Mouse (Mus musculus): ENCODE results near the gene Ptpn11. TPM values are rescaled to one million over a fixed set of nuclear protein-coding genes. Genes with fewer than 3 reads are reported as not detected.
"Not testable (repeated sequence)": the region's sequence is repeated elsewhere in the genome, so short reads cannot be mapped to it uniquely, and the experiment has no call there.

Gene Ptpn11
- polyA plus RNA-seq (2016; fragmentation: Nextera tagmentation; extraction: Ambion mirVana): 23.5 and 23.9 TPM in 2 replicates

DNA sequence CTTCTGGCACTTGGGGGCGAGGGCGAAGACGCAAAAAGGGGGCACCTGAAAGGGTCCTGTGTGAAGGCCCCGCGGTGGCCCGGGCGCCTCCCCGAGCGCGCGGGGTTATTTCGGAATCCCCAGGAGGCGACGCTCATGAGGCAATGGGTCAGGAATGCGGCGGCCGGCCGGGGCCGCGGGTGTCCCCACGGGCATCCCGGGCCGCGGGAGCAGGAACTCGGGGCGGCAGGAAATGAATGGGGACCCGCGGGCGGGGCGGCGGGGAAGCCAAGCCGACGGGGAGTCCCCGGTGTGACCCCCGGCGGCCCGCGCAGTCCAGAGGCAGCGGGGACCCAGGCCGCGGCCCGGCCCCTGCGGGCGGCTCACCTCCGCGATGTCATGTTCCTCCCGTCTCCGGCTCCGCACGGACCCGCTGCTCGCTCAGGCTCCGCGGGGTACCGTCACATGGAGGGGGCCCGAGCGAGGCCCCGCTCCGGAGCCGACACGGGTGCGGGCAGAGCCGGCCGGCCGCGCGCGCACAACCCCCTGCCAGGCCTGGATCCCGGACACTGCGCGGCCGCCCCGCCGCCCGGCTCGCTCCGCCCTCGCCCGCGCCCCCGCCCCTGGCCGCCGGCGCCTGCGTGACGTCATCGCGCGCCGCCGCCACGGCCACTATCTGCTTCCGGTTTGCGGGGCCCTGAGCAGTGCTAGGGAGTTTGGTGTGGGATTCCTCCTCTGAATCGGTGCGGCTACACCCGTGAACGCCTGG, at the start of gene Ptpn11:
Gene Ptpn11, minus strand, starts transcription at position 562 of the 748 bp plus-strand sequence.
- Histone ChIP-seq H3K36me3 (no peaks in the 10 kb centered on the region), H3K4me1 (peaks cover 47% of the 10 kb centered on the region), H3K4me3 (peak within 1 kb of the TSS; percentile 95), H3K9me3 (replicated peaks) (no peaks in the 10 kb centered on the region), H3K27ac (replicated peaks) (peak within 1 kb of the TSS; percentile 97), H3K27me3 (ENCODE audit: low read depth, poor library complexity, severe bottlenecking) (no peaks in the 10 kb centered on the region)
- DNase-seq (ENCODE audit: low spot score): peak; percentile 87
- under 1% methylated on average over 98 of the region's 98 CpGs for whole genome bisulfite sequencing

DNA sequence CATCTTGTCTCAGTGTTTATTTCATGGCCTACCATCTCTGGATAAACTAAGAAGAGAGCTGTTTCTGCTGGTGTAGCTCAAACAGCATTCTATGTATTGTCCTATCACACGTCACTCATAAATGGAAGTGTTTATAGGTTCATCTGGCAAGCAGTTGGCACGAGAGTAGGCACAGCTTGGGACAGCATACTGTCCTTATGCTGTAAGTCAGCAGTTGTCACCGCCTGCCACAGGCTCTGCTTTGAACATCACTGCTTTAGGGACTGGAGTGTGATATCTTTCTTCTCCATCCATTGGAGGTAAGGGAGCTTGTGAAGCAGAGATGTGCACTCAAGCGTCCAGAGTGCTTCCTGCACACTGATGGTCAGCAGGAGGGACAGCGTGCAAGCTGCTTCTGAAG, 48.6 kb upstream of the Ptpn11 start:
- Histone ChIP-seq H3K9me3 (replicated peaks) (0 out of 2 replicates have a peak, but pooled peaks cover under 1% of the 10 kb centered on the region), H3K4me1 (no peaks in the 10 kb centered on the region), H3K36me3 (peaks cover 4% of the 10 kb centered on the region), H3K27ac (replicated peaks) (no peak overlapping the region), H3K27me3 (ENCODE audit: low read depth, poor library complexity, severe bottlenecking) (no peaks in the 10 kb centered on the region), H3K4me3 (no peak overlapping the region)
- WGBS: 84% methylated on average over 5 of the region's 5 CpGs
- no peak for DNase-seq (ENCODE audit: low spot score)

DNA sequence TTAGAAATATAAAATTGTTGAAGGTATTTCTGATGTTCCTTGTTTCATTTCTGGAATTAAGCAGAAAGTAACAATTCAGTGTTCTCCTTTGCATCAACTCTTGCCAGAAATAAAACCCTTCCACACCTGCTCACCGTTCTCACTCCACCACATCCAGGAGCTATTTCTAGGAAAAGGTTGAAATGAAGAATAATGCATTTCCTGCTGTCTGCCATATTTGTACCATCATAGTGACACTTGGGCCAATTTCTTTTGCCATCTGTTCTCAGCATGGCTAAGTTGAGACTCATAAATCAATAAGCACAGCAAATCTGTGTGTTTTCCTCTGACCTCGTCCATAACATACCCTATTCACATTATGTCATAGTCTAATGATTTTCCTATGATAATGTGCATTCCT, 47.0 kb upstream of the Ptpn11 start:
- peaks cover 6% of the 10 kb centered on the region for H3K36me3 ChIP-seq
- H3K4me1 ChIP-seq: no peaks in the 10 kb centered on the region
- no peak overlapping the region for H3K4me3 ChIP-seq
- H3K27me3 ChIP-seq (ENCODE audit: low read depth, poor library complexity, severe bottlenecking): no peaks in the 10 kb centered on the region
- 0 out of 2 replicates have a peak, but pooled peaks cover 3% of the 10 kb centered on the region for H3K9me3 ChIP-seq (replicated peaks)
- DNase-seq (ENCODE audit: low spot score): no peak
- H3K27ac ChIP-seq (replicated peaks): no peak overlapping the region
- 93% methylated on average over 2 of the region's 2 CpGs for WGBS

DNA sequence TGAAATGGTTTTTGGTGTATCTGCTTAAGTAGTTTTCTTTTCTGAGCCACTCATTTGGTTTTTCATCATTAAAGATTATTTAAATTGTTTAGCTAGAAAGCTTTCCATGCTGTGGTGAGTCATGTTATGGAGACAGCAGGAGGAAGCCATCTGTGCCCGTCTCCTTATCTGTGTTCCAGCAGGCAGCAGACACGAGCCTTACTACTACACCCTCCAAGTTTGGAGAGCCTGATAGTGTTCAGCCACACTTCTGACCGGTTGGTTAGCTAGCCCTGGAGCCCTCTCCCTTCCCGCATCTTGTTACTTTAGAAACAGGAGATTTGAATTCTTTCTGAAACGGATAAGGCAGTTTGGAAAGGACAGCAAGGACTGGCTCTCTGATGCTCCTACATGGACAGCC, 45.0 kb upstream of the Ptpn11 start:
- no peak for DNase-seq (ENCODE audit: low spot score)
- Histone ChIP-seq H3K4me3 (no peak overlapping the region), H3K27ac (replicated peaks) (no peak overlapping the region), H3K36me3 (peaks cover 7% of the 10 kb centered on the region), H3K4me1 (no peaks in the 10 kb centered on the region), H3K27me3 (ENCODE audit: low read depth, poor library complexity, severe bottlenecking) (no peaks in the 10 kb centered on the region), H3K9me3 (replicated peaks) (0 out of 2 replicates have a peak, but pooled peaks cover 3% of the 10 kb centered on the region)
- WGBS: 80% methylated on average over 5 of the region's 5 CpGs

DNA sequence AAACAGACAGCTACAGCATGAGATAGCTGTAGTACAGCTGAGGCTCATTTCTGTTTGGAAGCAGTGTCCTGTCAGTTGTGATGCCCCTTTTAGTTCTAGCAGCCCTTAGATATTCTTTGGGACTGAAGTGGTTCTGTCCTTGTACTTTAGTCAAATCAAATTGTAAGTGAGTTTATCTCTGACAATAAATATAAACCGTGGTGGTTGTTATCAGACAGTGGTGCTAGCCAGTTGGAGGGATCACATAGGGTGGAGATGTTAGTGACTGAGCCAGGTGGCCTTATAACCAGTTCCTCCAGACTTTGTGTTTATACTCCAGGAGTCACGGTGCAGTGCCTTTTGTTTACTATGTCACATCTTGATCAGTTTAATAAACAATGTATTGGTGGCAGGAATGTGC, 42.5 kb upstream of the Ptpn11 start:
- no peak for DNase-seq (ENCODE audit: low spot score)
- Histone ChIP-seq H3K27ac (replicated peaks) (no peak overlapping the region), H3K4me3 (no peak overlapping the region), H3K9me3 (replicated peaks) (0 out of 2 replicates have a peak, but pooled peaks cover 3% of the 10 kb centered on the region), H3K36me3 (peaks cover 10% of the 10 kb centered on the region), H3K27me3 (ENCODE audit: low read depth, poor library complexity, severe bottlenecking) (no peaks in the 10 kb centered on the region), H3K4me1 (no peaks in the 10 kb centered on the region)
- 95% methylated on average over 2 of the region's 2 CpGs for WGBS

DNA sequence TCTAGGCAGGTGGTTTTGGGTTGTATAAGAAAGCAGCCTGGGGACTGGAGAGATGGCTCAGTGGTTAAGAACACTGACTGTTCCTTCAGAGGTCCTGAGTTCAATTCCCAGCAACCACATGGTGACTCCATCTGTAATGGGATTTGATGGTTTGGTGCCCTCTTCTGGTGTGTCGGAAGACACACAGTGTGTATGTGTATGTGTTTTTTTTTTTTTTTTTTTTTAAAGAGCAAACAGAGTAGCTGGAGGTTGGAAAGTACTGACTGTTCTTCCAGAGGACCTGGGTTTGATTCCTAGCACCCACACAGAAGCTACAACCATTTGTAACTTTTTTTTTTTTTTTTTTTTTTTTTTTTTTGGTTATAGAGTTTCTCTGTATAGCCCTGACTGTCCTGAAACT, 41.6 kb upstream of the Ptpn11 start:
- no peaks in the 10 kb centered on the region for H3K27me3 ChIP-seq (ENCODE audit: low read depth, poor library complexity, severe bottlenecking)
- no peak for DNase-seq (ENCODE audit: low spot score)
- H3K4me3 ChIP-seq: no peak overlapping the region
- H3K27ac ChIP-seq (replicated peaks): no peak overlapping the region
- 95% methylated on average over 1 of the region's 1 CpGs for WGBS
- 0 out of 2 replicates have a peak, but pooled peaks cover 3% of the 10 kb centered on the region for H3K9me3 ChIP-seq (replicated peaks)
- no peaks in the 10 kb centered on the region for H3K4me1 ChIP-seq
- H3K36me3 ChIP-seq: peaks cover 10% of the 10 kb centered on the region

DNA sequence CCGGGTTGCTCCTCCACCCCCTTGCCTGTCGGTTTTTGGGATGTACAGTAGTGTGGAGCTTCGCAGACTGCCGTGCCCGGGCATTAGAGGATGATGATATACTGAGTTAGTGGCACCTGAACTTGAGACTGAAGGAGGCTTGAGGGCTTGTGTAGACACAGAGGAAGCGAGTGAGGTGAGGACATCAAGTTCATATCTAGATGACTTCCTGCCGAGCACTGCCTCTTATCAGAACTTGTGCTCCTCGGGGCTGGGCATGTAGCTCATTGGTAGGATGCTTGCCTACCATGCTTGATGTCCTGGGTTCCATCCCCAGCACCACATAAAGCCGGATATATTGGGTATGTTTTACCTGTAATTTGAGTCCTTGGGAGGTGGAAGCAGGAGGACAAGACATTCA, 39.6 kb upstream of the Ptpn11 start:
- DNase-seq (ENCODE audit: low spot score): no peak
- Histone ChIP-seq H3K27ac (replicated peaks) (no peak overlapping the region), H3K4me3 (no peak overlapping the region), H3K27me3 (ENCODE audit: low read depth, poor library complexity, severe bottlenecking) (no peaks in the 10 kb centered on the region), H3K4me1 (no peaks in the 10 kb centered on the region), H3K9me3 (replicated peaks) (0 out of 2 replicates have a peak, but pooled peaks cover 3% of the 10 kb centered on the region), H3K36me3 (peaks cover 10% of the 10 kb centered on the region)
- 94% methylated on average over 9 of the region's 9 CpGs for WGBS

DNA sequence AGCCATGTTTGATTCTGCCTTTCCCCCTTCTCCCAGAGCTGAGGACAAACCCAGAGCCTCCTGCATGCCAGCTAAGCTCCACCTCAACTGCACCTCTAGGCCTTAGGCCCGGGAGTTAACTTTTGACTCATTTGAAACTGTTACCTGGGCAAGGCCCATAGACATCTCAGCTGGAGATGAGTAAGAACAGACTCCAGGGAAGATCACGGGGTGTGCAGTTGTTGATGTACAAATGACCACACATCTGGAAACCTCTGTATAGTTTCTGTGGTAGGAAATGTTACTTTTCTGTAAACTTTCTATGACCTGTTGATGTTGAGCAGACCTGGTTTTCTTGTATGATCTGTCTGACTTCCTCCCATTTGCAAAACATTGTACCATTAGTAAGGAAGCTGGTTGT, 38.0 kb upstream of the Ptpn11 start:
- Histone ChIP-seq H3K27ac (replicated peaks) (no peak overlapping the region), H3K4me3 (no peak overlapping the region), H3K9me3 (replicated peaks) (no peaks in the 10 kb centered on the region), H3K4me1 (no peaks in the 10 kb centered on the region), H3K27me3 (ENCODE audit: low read depth, poor library complexity, severe bottlenecking) (no peaks in the 10 kb centered on the region), H3K36me3 (0 out of 2 replicates have a peak, but pooled peaks cover 6% of the 10 kb centered on the region)
- WGBS: 90% methylated on average over 2 of the region's 2 CpGs
- no peak for DNase-seq (ENCODE audit: low spot score)

DNA sequence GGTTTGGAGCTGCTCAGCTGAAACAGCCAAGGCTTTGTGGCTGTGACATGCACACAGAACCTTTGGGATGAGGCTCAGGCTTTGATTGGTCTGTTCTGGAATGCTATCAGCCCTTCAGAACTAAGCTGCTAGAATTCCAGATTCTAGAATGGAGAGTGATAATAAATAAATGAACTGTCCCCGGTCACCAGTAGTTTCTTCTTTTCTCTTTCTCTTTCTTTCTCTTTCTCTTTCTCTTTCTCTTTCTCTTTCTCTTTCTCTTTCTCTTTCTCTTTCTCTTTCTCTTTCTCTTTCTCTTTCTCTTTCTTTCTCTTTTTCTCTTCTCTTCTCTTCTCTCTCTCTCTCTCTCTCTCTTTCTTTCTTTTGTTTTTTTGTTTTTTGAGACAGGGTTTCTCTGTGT, 36.1 kb upstream of the Ptpn11 start:
- not testable (repeated sequence) for H3K27ac ChIP-seq (replicated peaks); H3K4me1 ChIP-seq; H3K27me3 ChIP-seq (ENCODE audit: low read depth, poor library complexity, severe bottlenecking); H3K9me3 ChIP-seq (replicated peaks); DNase-seq (ENCODE audit: low spot score); H3K36me3 ChIP-seq; H3K4me3 ChIP-seq
- 93% methylated on average over 1 of the region's 1 CpGs for WGBS

DNA sequence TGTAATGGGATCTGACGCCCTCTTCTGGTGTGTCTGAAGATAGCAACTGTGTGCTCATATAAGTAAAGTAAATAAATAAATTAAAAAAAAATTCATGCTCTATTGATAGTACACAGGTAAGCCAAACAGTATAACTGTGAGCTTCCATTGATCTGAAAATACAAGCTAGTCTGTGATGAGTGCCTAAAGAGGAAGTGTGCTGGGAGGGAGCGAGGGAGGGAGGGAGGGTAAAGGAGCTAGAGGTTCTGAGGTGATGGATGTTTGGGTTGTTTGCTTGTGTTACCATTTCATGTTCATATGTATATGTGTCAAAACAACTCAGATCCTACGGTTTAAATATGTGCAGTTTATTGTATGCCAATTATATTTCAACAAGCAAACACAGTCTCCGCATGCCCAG, 35.6 kb upstream of the Ptpn11 start:
- 88% methylated on average over 4 of the region's 4 CpGs for WGBS
- H3K27ac ChIP-seq (replicated peaks): no peak overlapping the region
- 0 out of 2 replicates have a peak, but pooled peaks cover 3% of the 10 kb centered on the region for H3K36me3 ChIP-seq
- no peaks in the 10 kb centered on the region for H3K27me3 ChIP-seq (ENCODE audit: low read depth, poor library complexity, severe bottlenecking)
- no peak for DNase-seq (ENCODE audit: low spot score)
- peaks cover 5% of the 10 kb centered on the region; the same call in 1 of the 2 replicates for H3K4me1 ChIP-seq
- no peaks in the 10 kb centered on the region for H3K9me3 ChIP-seq (replicated peaks)
- no peak overlapping the region for H3K4me3 ChIP-seq

DNA sequence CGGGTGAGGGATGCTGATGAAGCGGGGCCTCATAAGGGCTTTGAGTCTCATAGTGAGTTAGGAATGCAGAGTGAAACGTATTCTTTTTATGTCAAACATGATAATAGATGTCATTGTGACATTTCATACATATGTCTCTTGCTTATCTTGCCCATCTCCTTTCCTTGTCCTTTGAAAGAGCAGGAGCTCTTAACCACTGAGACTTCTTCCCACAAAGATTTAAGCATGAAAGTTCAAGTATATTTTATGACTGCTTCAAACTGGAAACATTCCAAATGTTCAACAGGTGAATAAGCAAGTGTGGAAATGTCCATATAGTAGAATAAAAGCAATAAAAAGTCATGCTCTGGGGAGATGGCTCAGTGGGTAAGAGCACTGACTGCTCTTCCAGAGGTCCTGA, 35.2 kb upstream of the Ptpn11 start:
- 89% methylated on average over 3 of the region's 3 CpGs for WGBS
- H3K9me3 ChIP-seq (replicated peaks): no peaks in the 10 kb centered on the region
- H3K4me3 ChIP-seq: no peak overlapping the region
- peaks cover 8% of the 10 kb centered on the region for H3K4me1 ChIP-seq
- no peaks in the 10 kb centered on the region for H3K27me3 ChIP-seq (ENCODE audit: low read depth, poor library complexity, severe bottlenecking)
- 0 out of 2 replicates have a peak, but pooled peaks cover 3% of the 10 kb centered on the region for H3K36me3 ChIP-seq
- no peak overlapping the region for H3K27ac ChIP-seq (replicated peaks)
- DNase-seq (ENCODE audit: low spot score): no peak

DNA sequence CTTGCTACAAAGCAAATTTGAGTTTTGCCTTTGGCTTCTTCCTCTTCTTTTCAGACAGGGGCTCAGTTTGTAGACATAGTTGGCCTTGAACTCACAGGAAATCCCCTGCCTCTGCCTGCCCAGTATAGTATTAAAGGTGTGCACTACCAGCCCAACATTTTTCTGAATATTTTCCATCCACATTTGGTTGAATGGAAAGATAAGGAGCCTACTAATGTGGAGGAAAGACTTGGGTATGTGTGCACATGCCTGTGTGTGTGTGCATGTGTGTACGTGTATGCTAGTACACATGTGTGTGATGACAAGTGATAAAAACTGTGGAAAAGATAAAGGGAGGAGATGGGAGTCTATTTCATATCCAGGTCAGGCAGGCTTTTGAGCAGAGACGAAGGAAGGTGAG, 34.7 kb upstream of the Ptpn11 start:
- Histone ChIP-seq H3K4me1 (peaks cover 14% of the 10 kb centered on the region), H3K27ac (replicated peaks) (no peak overlapping the region), H3K4me3 (no peak overlapping the region), H3K27me3 (ENCODE audit: low read depth, poor library complexity, severe bottlenecking) (no peaks in the 10 kb centered on the region), H3K36me3 (0 out of 2 replicates have a peak, but pooled peaks cover 3% of the 10 kb centered on the region), H3K9me3 (replicated peaks) (no peaks in the 10 kb centered on the region)
- no peak for DNase-seq (ENCODE audit: low spot score)
- WGBS: 87% methylated on average over 2 of the region's 2 CpGs

DNA sequence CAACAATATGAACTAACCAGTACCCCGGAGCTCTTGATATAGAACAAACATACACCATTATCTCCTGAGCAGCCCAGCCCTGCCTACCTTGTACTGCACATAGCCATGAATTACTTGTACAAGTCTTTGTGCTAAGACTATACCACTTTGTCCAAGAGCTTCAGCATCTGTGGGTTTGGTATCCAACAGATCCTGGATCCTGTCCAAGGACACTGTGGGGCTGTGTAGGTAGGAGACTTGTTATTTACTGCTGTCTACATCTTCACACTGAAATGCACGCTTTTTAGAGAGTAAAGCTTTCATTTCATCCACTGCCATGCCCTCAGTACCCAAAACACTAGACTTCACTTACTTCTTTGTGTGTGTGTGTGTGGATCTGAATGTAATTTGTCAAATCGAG, 33.7 kb upstream of the Ptpn11 start:
- Histone ChIP-seq H3K27me3 (ENCODE audit: low read depth, poor library complexity, severe bottlenecking) (no peaks in the 10 kb centered on the region), H3K4me3 (no peak overlapping the region), H3K9me3 (replicated peaks) (no peaks in the 10 kb centered on the region), H3K27ac (replicated peaks) (no peak overlapping the region), H3K4me1 (peaks cover 19% of the 10 kb centered on the region), H3K36me3 (0 out of 2 replicates have a peak, but pooled peaks cover 2% of the 10 kb centered on the region)
- DNase-seq (ENCODE audit: low spot score): no peak
- 92% methylated on average over 3 of the region's 3 CpGs for WGBS
